8 mouse cellular contexts compared by ENCODE assay signal in the genomic region with DNA sequence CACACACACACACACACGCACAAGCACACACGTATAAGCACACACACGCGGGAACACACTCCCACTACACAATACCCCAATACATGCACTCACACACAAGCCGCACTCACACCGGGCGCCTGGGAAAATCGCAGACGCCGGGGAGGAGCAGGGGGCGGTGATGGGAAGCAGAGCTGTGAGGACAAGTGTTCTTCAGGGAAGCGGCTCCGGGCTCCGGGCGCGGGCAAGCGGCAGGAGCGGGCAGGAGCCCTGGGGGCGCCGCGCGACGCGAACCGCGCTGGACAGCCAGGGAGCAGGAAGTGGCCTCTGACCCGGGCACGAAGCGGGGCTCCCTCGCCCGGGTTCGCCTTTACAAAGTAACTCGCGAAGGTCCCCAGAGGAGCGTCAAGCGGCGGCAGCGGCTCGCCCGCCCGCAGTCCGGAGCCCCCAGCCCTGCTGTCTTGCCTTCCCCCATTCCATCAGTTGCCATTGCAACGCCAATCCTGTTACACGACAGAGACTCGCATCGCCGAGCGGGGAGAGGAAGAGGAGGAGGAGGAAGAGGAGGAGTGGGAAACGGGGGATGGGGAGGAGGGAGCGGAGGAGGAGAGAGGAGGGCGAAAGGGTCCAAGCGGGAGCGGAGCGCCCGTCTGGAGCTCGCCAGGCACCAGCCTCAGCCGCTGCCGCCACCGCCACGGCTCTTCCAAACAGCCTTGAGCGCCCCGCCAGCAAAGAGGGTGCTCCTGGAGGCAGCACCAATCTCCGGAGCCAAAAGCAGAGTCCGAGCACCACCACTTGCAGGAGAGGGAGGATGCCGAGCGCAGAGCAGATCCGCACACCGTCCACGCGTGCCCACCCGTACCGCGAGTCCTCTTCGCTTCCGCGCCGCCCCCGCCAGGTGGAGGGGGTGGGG. TPM values are rescaled to one million over a fixed set of nuclear protein-coding genes. Genes with fewer than 3 reads are reported as not detected.
DNase-seq lines count a peak whose midpoint lies in the region; ATAC-seq and TF ChIP-seq lines count a peak whose summit lies in the region.

No protein-coding gene starts in this region.

- no peak overlapping the region for H3K27ac ChIP-seq in ES-E14 (ENCODE audit: insufficient read depth, low read depth, low read length, poor library complexity, severe bottlenecking)
- peak overlapping the region; percentile 82 for H3K27ac ChIP-seq in embryonic facial prominence, embryonic 10.5 days (replicated peaks)
- H3K27ac ChIP-seq in midbrain, embryonic 14.5 days (replicated peaks; ENCODE audit: low read depth, low read length), result peak overlapping the region; percentile 94

- no peaks in the 10 kb centered on the region for H3K9me3 ChIP-seq in ES-E14 (ENCODE audit: control insufficient read depth, insufficient read depth, low read depth, low read length)
- H3K9me3 ChIP-seq in embryonic facial prominence, embryonic 10.5 days, result no peaks in the 10 kb centered on the region
- no peaks in the 10 kb centered on the region for H3K9me3 ChIP-seq in midbrain, embryonic 14.5 days (ENCODE audit: control insufficient read depth, low read length)

- in situ Hi-C loops in ES-E14 (cut with MboI; ENCODE audit: low sequenced_read_pairs in 2 of 2, unreplicated experiment in 2 of 2), result no loop called here

- H3K9ac ChIP-seq in ES-E14 (ENCODE audit: insufficient read depth, low read depth, low read length, poor library complexity, severe bottlenecking), result peak overlapping the region; percentile 30; the same call in 1 of the 2 replicates
- H3K9ac ChIP-seq in midbrain, embryonic 14.5 days (replicated peaks; ENCODE audit: low read length), result peak overlapping the region; percentile 72

- no peaks in the 10 kb centered on the region for H3K36me3 ChIP-seq in ES-E14 (ENCODE audit: control insufficient read depth, insufficient read depth, low read length, poor library complexity, severe bottlenecking)
- no peaks in the 10 kb centered on the region for H3K36me3 ChIP-seq in embryonic facial prominence, embryonic 10.5 days (replicated peaks)
- no peaks in the 10 kb centered on the region for H3K36me3 ChIP-seq in midbrain, embryonic 14.5 days (ENCODE audit: control insufficient read depth, insufficient read depth, low read length)

- intact Hi-C loops in heart, postnatal 10 days (cut with DNase I), result no loop called here

- H3K4me1 ChIP-seq in ES-E14 (ENCODE audit: control insufficient read depth in 2 of 2, insufficient read depth in 2 of 2, low read length in 2 of 2, poor library complexity in 1 of 2), result 0 out of 4 replicates have a peak, but pooled peaks cover 0 to 2% of the 10 kb centered on the region in 2 experiments
- H3K4me1 ChIP-seq in embryonic facial prominence, embryonic 10.5 days, result peaks cover 38% of the 10 kb centered on the region
- peaks cover 6% of the 10 kb centered on the region for H3K4me1 ChIP-seq in midbrain, embryonic 14.5 days (ENCODE audit: control insufficient read depth, insufficient read depth, low read length)

- peak; percentile 29 for DNase-seq in ES-E14 (ENCODE audit: low read depth, low spot score)
- DNase-seq in adrenal gland, adult 18-20 months (ENCODE audit: low spot score in 2 of 2), result peak; percentile 5 to 19
- DNase-seq in embryonic facial prominence, embryonic 10.5 days (ENCODE audit: low spot score), result peak; percentile 71
- DNase-seq in heart, postnatal 10 days, result peak; percentile 8 to 12
- DNase-seq in left cerebral cortex, adult 11 months (ENCODE audit: low spot score), result peak; percentile 56
- peak; percentile 83 for DNase-seq in midbrain, embryonic 14.5 days
- DNase-seq in testis, postnatal 14 days (ENCODE audit: low spot score), result peak; percentile 39

- H3K4me2 ChIP-seq in midbrain, embryonic 14.5 days (ENCODE audit: low read length), result peak overlapping the region; percentile 83

- peaks cover 74% of the 10 kb centered on the region for H3K27me3 ChIP-seq in embryonic facial prominence, embryonic 10.5 days (replicated peaks; ENCODE audit: low read depth, poor library complexity, severe bottlenecking)
- no peaks in the 10 kb centered on the region for H3K27me3 ChIP-seq in midbrain, embryonic 14.5 days (ENCODE audit: control insufficient read depth, insufficient read depth, low read length)

- under 1% methylated on average over 78 of the region's 78 CpGs for WGBS in embryonic facial prominence, embryonic 10.5 days
- under 1% methylated on average over 78 of the region's 78 CpGs for WGBS in midbrain, embryonic 14.5 days

- H3K4me3 ChIP-seq in ES-E14 (ENCODE audit: insufficient read depth in 1 of 2, low read depth in 1 of 2, low read length in 2 of 2, poor library complexity in 1 of 2, severe bottlenecking in 1 of 2), result peak overlapping the region; percentile 58 to 64
- peak overlapping the region; percentile 77 for H3K4me3 ChIP-seq in embryonic facial prominence, embryonic 10.5 days
- H3K4me3 ChIP-seq in midbrain, embryonic 14.5 days (replicated peaks; ENCODE audit: low read depth, low read length), result peak overlapping the region; percentile 82

- ATAC-seq in midbrain, embryonic 14.5 days (ENCODE audit: low FRiP score, low TSS enrichment), result peak; percentile 74
- ATAC-seq in monocyte, adult 5-6 weeks (replicated peaks; ENCODE audit: insufficient number of reproducible peaks, low FRiP score, low TSS enrichment, poor library complexity, severe bottlenecking), result no peak

TF ChIP-seq in ES-E14, 5 proteins besides CTCF, POLR2A, EP300 and RAD21:
- TF ChIP-seq ZC3H11A (IDR thresholded peaks at IDR 0.05; ENCODE audit: borderline replicate concordance, low read depth, low read length) (no peak), MAFK (IDR thresholded peaks at IDR 0.05; ENCODE audit: insufficient read depth, low read depth, low read length) (no peak), CHD2 (IDR thresholded peaks at IDR 0.05; ENCODE audit: low read depth, low read length) (no peak), HCFC1 (IDR thresholded peaks at IDR 0.05; ENCODE audit: borderline replicate concordance, insufficient read depth, low read length) (no peak)

RNA-seq across cellular contexts. Expression of a gene that starts 0.8 kb away (rescaled TPM):
- total RNA-seq in ES-E14 (2012; rRNA removed), result not detected in 2 replicates
- total RNA-seq in adrenal gland, adult 18-20 months (2021), result 1 to 10 TPM; 2.6 to 5.3 TPM
- polyA plus RNA-seq in embryonic facial prominence, embryonic 10.5 days (2016; fragmentation: Nextera tagmentation; extraction: Ambion mirVana), result 1.1 and 2.5 TPM in 2 replicates
- total RNA-seq in heart, postnatal 10 days (2021), result 1 to 10 TPM; 1.3 to 1.4 TPM
- 25.1 and 26.5 TPM in 2 replicates for polyA plus RNA-seq in midbrain, embryonic 14.5 days (2014; fragmentation: Nextera tagmentation; extraction: Ambion mirVana)
- total RNA-seq in monocyte, adult 5-6 weeks (2017), result 0.10 TPM in 1 of 3 replicates, not detected in the others

Comparison
In these comparisons a context has a peak if more than half of its experiments do, and no peak if none do; other contexts are left out.
1. DNase-seq: peak in every context shown above with its lines; median percentile 83 in midbrain, embryonic 14.5 days; 71 in embryonic facial prominence, embryonic 10.5 days; 56 in left cerebral cortex, adult 11 months; 39 in testis, postnatal 14 days; 29 in ES-E14; 12 in adrenal gland, adult 18-20 months; 10 in heart, postnatal 10 days.